Mouse (Mus musculus) embryo, embryonic 9.5 days (tissue): ENCODE measurements around the gene Fbxl2.

ENCODE experiments used
- DNase-seq: peaks from one replicate; pipeline ENCODE4 v3.0.0-alpha.2; 2017; ENCODE audit errors: extremely low spot score

The Fbxl2 gene

GRCm38 (mm10) chr9:114019012-114019762, 26.8 kb downstream of the Fbxl2 start:
- DNase-seq, result no peak

GRCm38 (mm10) chr9:114016402-114016801, 29.6 kb downstream of the Fbxl2 start:
- no peak for DNase-seq

GRCm38 (mm10) chr9:114015724-114016123, 30.3 kb downstream of the Fbxl2 start:
- no peak for DNase-seq

GRCm38 (mm10) chr9:114014034-114014433, 32.0 kb downstream of the Fbxl2 start:
- no peak for DNase-seq

- no peak for DNase-seq
Observed at GRCm38 (mm10) chr9:114011203-114011602, 34.8 kb downstream of the Fbxl2 start.

GRCm38 (mm10) chr9:114009526-114009925, 36.5 kb downstream of the Fbxl2 start:
- DNase-seq, result no peak

- no peak for DNase-seq
Observed at GRCm38 (mm10) chr9:114007850-114008350, 38.1 kb downstream of the Fbxl2 start.

GRCm38 (mm10) chr9:114006801-114007200, 39.2 kb downstream of the Fbxl2 start:
- DNase-seq, result no peak

GRCm38 (mm10) chr9:113998311-113998710, 47.7 kb downstream of the Fbxl2 start:
- DNase-seq, result no peak

- DNase-seq, result no peak
Observed at GRCm38 (mm10) chr9:113992810-113993209, 53.2 kb downstream of the Fbxl2 start.

- peak; percentile 82 for DNase-seq
Observed at GRCm38 (mm10) chr9:113990547-113991248, 55.3 kb downstream of the Fbxl2 start.

GRCm38 (mm10) chr9:113984946-113985620, 60.9 kb downstream of the Fbxl2 start:
- DNase-seq, result no peak

- no peak for DNase-seq
Observed at GRCm38 (mm10) chr9:113982883-113983670, 62.9 kb downstream of the Fbxl2 start.

- DNase-seq, result no peak
Observed at GRCm38 (mm10) chr9:113982451-113982850, 63.5 kb downstream of the Fbxl2 start.

GRCm38 (mm10) chr9:113981099-113981880, 64.7 kb downstream of the Fbxl2 start:
- no peak for DNase-seq

- DNase-seq, result no peak
Observed at GRCm38 (mm10) chr9:113979356-113979755, 66.6 kb downstream of the Fbxl2 start.

GRCm38 (mm10) chr9:113978656-113979055, 67.3 kb downstream of the Fbxl2 start:
- DNase-seq, result no peak

GRCm38 (mm10) chr9:113977225-113977840, 68.7 kb downstream of the Fbxl2 start:
- no peak for DNase-seq

GRCm38 (mm10) chr9:113976264-113976663, 69.7 kb downstream of the Fbxl2 start:
- DNase-seq, result no peak

GRCm38 (mm10) chr9:113975442-113975841, 70.5 kb downstream of the Fbxl2 start:
- DNase-seq, result no peak
